Mouse (Mus musculus): ENCODE measurements around the gene Myo15b. TPM values are rescaled to one million over a fixed set of nuclear protein-coding genes. Genes with fewer than 3 reads are reported as not detected.

The Myo15b gene
- polyA plus RNA-seq, 1 experiment from 2014 or later: 0.67 TPM

GRCm38 (mm10) chr11:115899486-115900266 is 41.5 kb downstream of the Myo15b start, which contains the start of gene Smim5:
Gene Smim5, plus strand, starts transcription at chr11:115899966.
- Histone ChIP-seq H3K27ac (peak within 1 kb of the TSS; percentile 55; the same call in 1 of the 2 replicates), H3K36me3 (peaks cover 33% of the 10 kb centered on the region), H3K27me3 (no peaks in the 10 kb centered on the region), H3K4me2 (peak within 1 kb of the TSS; percentile 7; the same call in 1 of the 2 replicates), H3K9ac (peak within 1 kb of the TSS; percentile 22; the same call in 1 of the 2 replicates), H3K4me3 (no peak within 1 kb of the TSS), H3K9me3 (no peaks in the 10 kb centered on the region), H3K4me1 (peaks cover 41% of the 10 kb centered on the region)
- WGBS: 32% methylated on average over 16 of the region's 16 CpGs
- ATAC-seq (ENCODE audit: insufficient number of reproducible peaks, insufficient read depth, low FRiP score, low TSS enrichment, low read depth): no peak

- ATAC-seq (ENCODE audit: insufficient number of reproducible peaks, insufficient read depth, low FRiP score, low TSS enrichment, low read depth): no peak
- Histone ChIP-seq H3K36me3 (peaks cover 25% of the 10 kb centered on the region), H3K9me3 (no peaks in the 10 kb centered on the region), H3K4me2 (0 out of 2 replicates have a peak overlapping the region, but pooled peaks have one; percentile 7), H3K4me3 (no peak overlapping the region), H3K27ac (peak overlapping the region; percentile 55; the same call in 1 of the 2 replicates), H3K27me3 (no peaks in the 10 kb centered on the region), H3K9ac (peak overlapping the region; percentile 22; the same call in 1 of the 2 replicates), H3K4me1 (peaks cover 50% of the 10 kb centered on the region)
- 76% methylated on average over 8 of the region's 8 CpGs for WGBS
Measured at GRCm38 (mm10) chr11:115900561-115901337, 42.5 kb downstream of the Myo15b start.

DNA sequence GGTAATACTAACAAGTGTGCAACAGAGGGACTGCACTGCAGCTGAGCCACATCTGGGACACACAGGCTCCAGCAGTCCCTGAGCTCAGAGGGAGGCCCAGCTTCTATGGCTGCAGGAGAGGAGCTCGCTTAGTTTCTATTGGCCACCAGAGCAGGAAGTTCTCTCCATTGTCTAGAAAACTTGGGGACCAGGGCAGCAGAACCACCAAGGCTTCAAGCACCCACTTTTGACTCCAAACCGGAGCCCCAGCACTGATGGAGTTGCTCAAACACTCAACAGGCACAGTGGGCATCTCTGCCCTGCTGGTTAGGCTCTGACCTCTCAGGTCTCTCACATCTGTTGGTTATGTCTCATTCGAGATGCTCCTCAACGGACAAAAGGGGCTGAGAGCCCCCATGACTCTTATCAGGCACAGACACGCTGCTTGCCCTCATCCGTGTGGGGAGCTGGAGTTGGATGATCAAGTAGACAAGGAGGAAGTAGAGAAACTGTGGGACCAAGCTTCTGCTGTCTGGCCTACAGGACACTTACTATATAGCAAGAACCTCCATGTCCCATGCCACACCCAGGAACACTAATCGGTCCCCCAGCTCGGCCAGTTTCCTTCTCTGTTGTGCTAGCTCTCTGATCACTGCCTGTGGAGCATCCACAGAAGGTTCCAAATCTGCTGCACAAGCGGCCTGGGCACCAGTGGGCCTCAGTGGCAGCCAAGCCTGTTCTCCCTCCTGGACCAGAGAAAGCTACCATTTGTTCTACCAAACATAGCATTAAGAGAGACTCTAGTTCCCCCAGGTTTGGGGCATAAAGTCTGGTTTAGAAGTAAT is 43.3 kb downstream of the Myo15b start:
- Histone ChIP-seq H3K9ac (no peak overlapping the region), H3K27ac (peak overlapping the region; percentile 55; the same call in 1 of the 2 replicates), H3K4me1 (peaks cover 51% of the 10 kb centered on the region), H3K9me3 (no peaks in the 10 kb centered on the region), H3K4me3 (no peak overlapping the region), H3K27me3 (no peaks in the 10 kb centered on the region), H3K36me3 (peaks cover 17% of the 10 kb centered on the region), H3K4me2 (no peak overlapping the region)
- 84% methylated on average over 9 of the region's 9 CpGs for WGBS
- no peak for ATAC-seq (ENCODE audit: insufficient number of reproducible peaks, insufficient read depth, low FRiP score, low TSS enrichment, low read depth)

DNA sequence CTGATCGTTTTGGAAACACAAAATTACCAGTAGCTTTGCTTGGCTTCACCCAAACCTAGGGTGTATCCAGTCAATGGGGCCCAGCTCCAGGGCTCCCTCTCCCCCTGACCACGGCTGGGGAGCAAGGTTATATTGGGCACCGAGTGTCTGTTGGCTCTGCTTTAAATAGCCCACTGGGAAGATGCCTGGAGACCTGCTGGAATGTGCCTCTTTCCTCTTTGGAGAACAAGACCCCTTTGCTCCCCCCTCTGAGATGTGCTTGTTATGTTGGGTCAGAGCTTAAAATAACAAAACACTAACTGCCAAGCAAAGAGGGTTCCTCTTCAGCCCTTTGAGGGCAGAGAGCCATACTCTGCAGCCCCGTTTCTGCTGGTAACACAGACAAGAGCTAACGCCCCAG is 44.0 kb downstream of the Myo15b start:
- Histone ChIP-seq H3K9me3 (no peaks in the 10 kb centered on the region), H3K4me2 (no peak overlapping the region), H3K4me3 (no peak overlapping the region), H3K27me3 (no peaks in the 10 kb centered on the region), H3K9ac (peak overlapping the region; percentile 11; the same call in 1 of the 2 replicates), H3K27ac (no peak overlapping the region), H3K4me1 (peaks cover 51% of the 10 kb centered on the region), H3K36me3 (peaks cover 11% of the 10 kb centered on the region)
- 81% methylated on average over 5 of the region's 5 CpGs for WGBS
- no peak for ATAC-seq (ENCODE audit: insufficient number of reproducible peaks, insufficient read depth, low FRiP score, low TSS enrichment, low read depth)

GRCm38 (mm10) chr11:115902831-115903230 is 44.6 kb downstream of the Myo15b start:
- WGBS: 82% methylated on average over 1 of the region's 1 CpGs
- peaks cover 5% of the 10 kb centered on the region for H3K36me3 ChIP-seq
- peak overlapping the region; percentile 11; the same call in 1 of the 2 replicates for H3K9ac ChIP-seq
- no peaks in the 10 kb centered on the region for H3K9me3 ChIP-seq
- H3K27me3 ChIP-seq: no peaks in the 10 kb centered on the region
- no peak for ATAC-seq (ENCODE audit: insufficient number of reproducible peaks, insufficient read depth, low FRiP score, low TSS enrichment, low read depth)
- peaks cover 51% of the 10 kb centered on the region for H3K4me1 ChIP-seq
- no peak overlapping the region for H3K4me3 ChIP-seq
- H3K27ac ChIP-seq: no peak overlapping the region
- no peak overlapping the region for H3K4me2 ChIP-seq

DNA sequence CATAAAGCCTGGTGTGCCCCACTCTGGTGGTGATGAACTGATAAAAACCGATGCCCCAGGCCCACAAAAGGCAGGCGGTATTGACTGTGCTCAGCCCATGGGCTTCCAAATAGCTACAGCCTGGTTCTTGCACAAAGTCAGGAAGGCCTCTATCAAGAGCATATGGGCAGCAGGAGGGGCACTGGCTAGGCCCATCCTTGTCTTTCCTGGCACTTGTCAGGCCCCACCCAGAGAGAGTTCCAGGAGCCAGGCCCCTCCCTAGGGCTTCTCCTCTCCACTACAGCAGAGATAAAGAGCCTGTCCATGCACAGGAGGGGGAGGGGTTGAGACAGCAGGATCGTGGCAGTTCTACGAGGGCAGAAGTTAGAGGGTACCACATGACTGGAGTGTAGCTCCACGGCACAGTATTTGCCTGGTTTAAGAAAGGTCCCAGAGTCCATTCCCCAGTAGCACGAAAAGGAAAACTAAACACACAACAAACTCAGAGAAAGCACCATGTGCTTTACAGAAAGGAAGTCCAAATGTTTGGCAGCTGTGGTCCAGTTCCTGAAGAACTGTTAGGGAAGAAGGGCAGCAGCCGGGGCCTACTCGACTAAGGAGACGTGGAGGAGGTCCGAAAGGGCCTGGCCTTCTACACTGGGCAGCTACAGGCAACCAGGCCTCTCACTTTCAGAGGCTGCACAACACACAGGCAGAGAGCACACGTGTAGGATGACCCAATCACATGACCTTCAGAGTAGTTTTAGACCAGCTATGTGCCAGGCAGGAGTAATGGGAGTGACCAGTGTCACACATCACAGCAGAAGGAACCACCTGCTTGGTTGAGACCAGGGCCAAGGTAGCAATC is 45.4 kb downstream of the Myo15b start:
- Histone ChIP-seq H3K27me3 (no peaks in the 10 kb centered on the region), H3K27ac (peak overlapping the region; percentile 80), H3K9ac (0 out of 2 replicates have a peak overlapping the region, but pooled peaks have one; percentile 2), H3K4me1 (peaks cover 51% of the 10 kb centered on the region), H3K36me3 (peaks cover 9% of the 10 kb centered on the region), H3K9me3 (no peaks in the 10 kb centered on the region), H3K4me3 (no peak overlapping the region), H3K4me2 (no peak overlapping the region)
- WGBS: 68% methylated on average over 11 of the region's 11 CpGs
- no peak for ATAC-seq (ENCODE audit: insufficient number of reproducible peaks, insufficient read depth, low FRiP score, low TSS enrichment, low read depth)

DNA sequence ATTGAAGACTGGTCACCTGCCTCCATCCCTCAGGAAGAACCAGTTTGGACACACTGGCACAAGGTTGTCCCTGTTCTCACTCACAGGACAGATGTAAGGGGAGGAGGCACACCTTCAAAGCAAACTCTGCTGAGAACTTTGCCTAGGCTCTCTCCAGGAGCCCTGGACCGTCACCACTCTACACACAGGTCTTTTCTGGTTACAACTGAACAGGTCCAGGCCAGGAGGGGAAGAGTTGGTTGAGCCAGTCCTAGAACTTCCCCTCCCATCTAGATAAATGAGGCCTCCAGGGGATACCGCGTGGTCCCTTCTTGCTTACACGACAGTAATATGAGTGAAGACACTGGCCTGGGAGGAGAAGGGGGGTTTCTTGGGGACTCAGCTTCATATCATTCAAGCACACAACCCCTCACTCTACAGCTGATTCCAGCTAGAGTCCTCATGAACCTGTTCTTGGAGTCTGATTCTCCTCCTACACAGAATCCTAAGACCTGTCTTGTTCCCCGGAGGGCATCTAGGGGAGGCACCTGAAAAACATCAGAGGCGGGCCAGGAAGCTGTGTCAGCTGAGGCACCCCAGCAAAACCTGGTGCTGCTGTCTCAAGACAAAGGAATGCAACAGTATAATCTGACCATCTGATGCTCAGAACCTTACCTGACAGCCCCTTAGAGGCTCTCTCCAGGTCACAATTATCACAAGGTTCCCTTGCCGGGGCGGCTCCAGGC is 46.2 kb downstream of the Myo15b start:
- Histone ChIP-seq H3K4me2 (no peak overlapping the region), H3K36me3 (peaks cover 16% of the 10 kb centered on the region), H3K4me1 (peaks cover 51% of the 10 kb centered on the region), H3K9me3 (no peaks in the 10 kb centered on the region), H3K27ac (peak overlapping the region; percentile 80), H3K27me3 (no peaks in the 10 kb centered on the region), H3K9ac (peak overlapping the region; percentile 32; the same call in 1 of the 2 replicates), H3K4me3 (no peak overlapping the region)
- 68% methylated on average over 8 of the region's 8 CpGs for WGBS
- ATAC-seq (ENCODE audit: insufficient number of reproducible peaks, insufficient read depth, low FRiP score, low TSS enrichment, low read depth): no peak

DNA sequence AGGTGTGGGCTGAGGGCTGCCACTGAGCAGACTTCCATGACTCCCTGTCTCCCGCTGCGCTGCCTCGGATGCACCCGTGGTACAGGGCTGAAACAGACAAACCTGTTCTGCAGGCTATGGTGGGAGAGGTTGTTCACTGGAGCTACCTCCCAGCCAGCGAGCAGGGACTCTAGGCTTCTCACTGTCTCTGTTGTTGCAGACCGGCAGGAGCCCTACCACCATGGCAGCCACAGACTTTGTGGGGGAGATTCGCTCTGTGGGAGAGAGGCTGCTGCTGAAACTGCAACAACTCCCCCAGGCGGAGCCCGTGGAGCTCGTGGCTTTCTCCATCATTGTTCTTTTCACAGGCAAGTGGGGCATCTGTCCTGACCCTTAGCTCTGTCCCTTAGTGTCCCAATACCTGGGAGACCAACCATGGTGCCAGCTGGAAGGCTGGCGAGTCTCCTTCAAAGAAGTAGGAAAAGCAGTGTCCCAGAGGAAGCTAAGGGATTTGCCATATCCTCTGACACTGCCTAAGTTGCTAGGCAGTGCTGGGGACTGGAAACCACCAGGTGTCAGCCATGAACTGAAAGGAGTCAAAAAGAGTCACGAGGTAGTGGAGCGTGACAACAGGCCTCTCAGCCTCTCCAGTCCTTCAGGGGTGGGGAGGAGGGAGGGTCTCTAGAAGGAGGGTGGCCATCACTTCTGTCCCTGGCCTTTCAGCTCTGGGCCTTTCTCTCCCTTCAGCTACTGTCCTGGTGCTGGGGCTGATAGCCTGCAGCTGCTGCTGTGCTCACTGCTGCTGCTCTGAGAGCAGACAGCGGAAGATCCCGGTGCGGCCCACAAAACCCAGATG is 47.0 kb downstream of the Myo15b start:
- no peak overlapping the region for H3K4me3 ChIP-seq
- H3K27ac ChIP-seq: peak overlapping the region; percentile 80
- peak overlapping the region; percentile 32 for H3K9ac ChIP-seq
- H3K4me2 ChIP-seq: 0 out of 2 replicates have a peak overlapping the region, but pooled peaks have one; percentile 7
- H3K4me1 ChIP-seq: peaks cover 43% of the 10 kb centered on the region
- peak; percentile 50; the same call in 1 of the 2 replicates for ATAC-seq (ENCODE audit: insufficient number of reproducible peaks, insufficient read depth, low FRiP score, low TSS enrichment, low read depth)
- no peaks in the 10 kb centered on the region for H3K27me3 ChIP-seq
- peaks cover 16% of the 10 kb centered on the region for H3K36me3 ChIP-seq
- WGBS: 43% methylated on average over 16 of the region's 16 CpGs
- H3K9me3 ChIP-seq: no peaks in the 10 kb centered on the region

GRCm38 (mm10) chr11:115906116-115906515 is 47.9 kb downstream of the Myo15b start:
- Histone ChIP-seq H3K27ac (no peak overlapping the region), H3K9me3 (no peaks in the 10 kb centered on the region), H3K27me3 (no peaks in the 10 kb centered on the region), H3K4me3 (no peak overlapping the region), H3K9ac (no peak overlapping the region), H3K4me1 (peaks cover 33% of the 10 kb centered on the region), H3K36me3 (peaks cover 18% of the 10 kb centered on the region), H3K4me2 (no peak overlapping the region)
- WGBS: 76% methylated on average over 3 of the region's 3 CpGs
- ATAC-seq (ENCODE audit: insufficient number of reproducible peaks, insufficient read depth, low FRiP score, low TSS enrichment, low read depth): no peak
